Mouse (Mus musculus): Measurements from ENCODE around the gene Dynll2. TPM values are rescaled to one million over a fixed set of nuclear protein-coding genes. Genes with fewer than 3 reads are reported as not detected.

Gene Dynll2
- total and polyA plus RNA-seq, 2 experiments from 2014 or later = 56.8 to 72.1 TPM

GRCm38 (mm10) chr11:87972829-87973228 lies 14.5 kb downstream of the Dynll2 start:
- no peak overlapping the region for H3K4me2 ChIP-seq (ENCODE audit: low read depth, low read length, poor library complexity, severe bottlenecking)
- WGBS = 86% methylated on average over 6 of the region's 6 CpGs
- ATAC-seq (ENCODE audit: low FRiP score) (no peak), DNase-seq (ENCODE audit: low spot score) (no peak)
- H3K9me3 ChIP-seq (ENCODE audit: low read length) = no peaks in the 10 kb centered on the region
- no peak overlapping the region for H3K27ac ChIP-seq (ENCODE audit: low read depth, low read length)
- H3K36me3 ChIP-seq (ENCODE audit: insufficient read depth, low read length) = peaks cover 8% of the 10 kb centered on the region
- H3K4me3 ChIP-seq (ENCODE audit: low read depth, low read length) = no peak overlapping the region
- no peaks in the 10 kb centered on the region for H3K27me3 ChIP-seq (ENCODE audit: insufficient read depth, low read length)
- no peaks in the 10 kb centered on the region for H3K4me1 ChIP-seq (ENCODE audit: insufficient read depth, low read length)
- no peak for TF ChIP-seq CTCF (IDR thresholded peaks at IDR 0.05)
- no peak overlapping the region for H3K9ac ChIP-seq (replicated peaks; ENCODE audit: low read length, poor library complexity, severe bottlenecking)

DNA sequence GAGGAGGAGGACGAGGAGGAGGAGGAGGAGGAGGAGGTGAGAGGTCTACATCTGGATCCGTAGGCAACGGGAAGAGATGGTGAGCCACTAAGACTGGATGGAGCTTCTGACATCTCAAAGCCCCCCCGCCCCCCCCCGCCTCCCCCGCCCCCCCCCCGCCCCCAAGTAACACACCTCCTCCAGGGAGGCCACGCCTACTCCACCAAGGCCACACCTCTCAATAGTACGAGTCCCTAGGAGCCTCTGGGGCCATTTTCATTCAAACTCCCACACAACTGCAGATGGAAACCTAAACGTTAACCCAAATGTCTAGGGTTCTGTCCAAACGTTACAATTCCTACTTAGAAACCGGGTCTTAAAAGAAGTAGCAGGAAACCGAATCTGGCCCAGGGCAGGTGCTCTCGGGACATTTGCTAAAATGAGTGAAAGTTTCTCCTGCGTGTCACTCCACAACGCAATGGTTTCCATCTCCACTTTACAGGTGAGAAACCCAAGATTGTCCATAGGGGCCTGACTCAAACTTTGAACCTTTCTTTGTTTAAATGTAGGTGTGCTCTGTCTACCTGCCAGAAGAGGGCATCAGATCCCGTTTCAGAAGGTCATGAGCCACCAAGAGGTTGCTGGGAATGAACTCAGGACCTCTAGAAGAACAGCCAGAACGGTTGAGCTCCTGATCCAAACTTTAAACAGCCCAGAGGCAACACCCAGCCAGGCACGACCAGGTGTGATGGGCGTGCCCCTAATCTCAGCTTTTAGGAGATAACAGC lies 18.8 kb downstream of the Dynll2 start:
- Histone ChIP-seq H3K4me1 (ENCODE audit: insufficient read depth, low read length) (no peaks in the 10 kb centered on the region), H3K27ac (ENCODE audit: low read depth, low read length) (no peak overlapping the region), H3K9ac (replicated peaks; ENCODE audit: low read length, poor library complexity, severe bottlenecking) (no peak overlapping the region), H3K4me2 (ENCODE audit: low read depth, low read length, poor library complexity, severe bottlenecking) (peak overlapping the region; percentile 40), H3K36me3 (ENCODE audit: insufficient read depth, low read length) (no peaks in the 10 kb centered on the region), H3K27me3 (ENCODE audit: insufficient read depth, low read length) (no peaks in the 10 kb centered on the region), H3K9me3 (ENCODE audit: low read length) (no peaks in the 10 kb centered on the region), H3K4me3 (ENCODE audit: low read depth, low read length) (no peak overlapping the region)
- peak; percentile 49 for TF ChIP-seq CTCF (IDR thresholded peaks at IDR 0.05)
- WGBS = 20% methylated on average over 19 of the region's 20 CpGs
- DNase-seq (ENCODE audit: low spot score) (no peak), ATAC-seq (ENCODE audit: low FRiP score) (no peak)

DNA sequence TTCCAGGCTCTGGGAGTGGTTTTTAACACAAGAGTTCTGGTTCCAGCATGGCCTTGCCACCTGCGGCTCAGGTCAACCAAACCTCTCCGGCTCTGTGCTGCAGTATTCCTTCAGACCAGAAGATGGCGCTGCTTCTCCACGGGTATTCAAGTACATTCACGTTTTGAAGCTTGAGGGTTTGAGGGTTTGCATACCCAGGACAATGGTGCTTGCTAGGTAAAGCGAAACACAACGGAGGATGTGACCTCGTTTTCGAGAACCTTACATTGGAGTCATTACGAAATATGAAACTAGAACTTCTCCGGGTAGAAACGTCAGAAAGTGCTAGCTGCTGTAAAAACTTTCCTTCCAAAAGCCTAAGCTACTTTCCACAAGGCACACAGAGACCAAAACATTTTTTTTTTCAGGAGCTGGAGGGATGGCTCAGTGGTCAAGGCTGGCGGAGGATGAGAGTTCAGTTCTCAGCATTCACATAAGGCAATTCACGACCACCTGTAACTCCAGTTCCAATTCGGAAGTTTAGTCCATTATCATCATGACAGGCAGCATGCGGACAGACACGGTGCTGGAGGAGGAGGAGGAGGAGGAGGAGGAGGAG lies 19.5 kb downstream of the Dynll2 start:
- H3K4me3 ChIP-seq (ENCODE audit: low read depth, low read length) = 0 out of 2 replicates have a peak overlapping the region, but pooled peaks have one; percentile 17
- H3K36me3 ChIP-seq (ENCODE audit: insufficient read depth, low read length) = no peaks in the 10 kb centered on the region
- H3K9ac ChIP-seq (replicated peaks; ENCODE audit: low read length, poor library complexity, severe bottlenecking) = 0 out of 2 replicates have a peak overlapping the region, but pooled peaks have one; percentile 19
- ATAC-seq (ENCODE audit: low FRiP score) (no peak), DNase-seq (ENCODE audit: low spot score) (peak; percentile 84)
- no peaks in the 10 kb centered on the region for H3K9me3 ChIP-seq (ENCODE audit: low read length)
- H3K27ac ChIP-seq (ENCODE audit: low read depth, low read length) = no peak overlapping the region
- no peaks in the 10 kb centered on the region for H3K27me3 ChIP-seq (ENCODE audit: insufficient read depth, low read length)
- peak overlapping the region; percentile 40 for H3K4me2 ChIP-seq (ENCODE audit: low read depth, low read length, poor library complexity, severe bottlenecking)
- 2% methylated on average over 16 of the region's 17 CpGs for WGBS
- peak; percentile 98 for TF ChIP-seq CTCF (IDR thresholded peaks at IDR 0.05)
- no peaks in the 10 kb centered on the region for H3K4me1 ChIP-seq (ENCODE audit: insufficient read depth, low read length)

- H3K4me3 ChIP-seq (ENCODE audit: low read depth, low read length) = no peak overlapping the region
- H3K4me2 ChIP-seq (ENCODE audit: low read depth, low read length, poor library complexity, severe bottlenecking) = no peak overlapping the region
- DNase-seq (ENCODE audit: low spot score) (peak; percentile 20), ATAC-seq (ENCODE audit: low FRiP score) (no peak)
- no peak overlapping the region for H3K9ac ChIP-seq (replicated peaks; ENCODE audit: low read length, poor library complexity, severe bottlenecking)
- no peak overlapping the region for H3K27ac ChIP-seq (ENCODE audit: low read depth, low read length)
- H3K27me3 ChIP-seq (ENCODE audit: insufficient read depth, low read length) = no peaks in the 10 kb centered on the region
- H3K4me1 ChIP-seq (ENCODE audit: insufficient read depth, low read length) = no peaks in the 10 kb centered on the region
- H3K9me3 ChIP-seq (ENCODE audit: low read length) = no peaks in the 10 kb centered on the region
- no peak for TF ChIP-seq CTCF (IDR thresholded peaks at IDR 0.05)
- 46% methylated on average over 10 of the region's 10 CpGs for WGBS
- H3K36me3 ChIP-seq (ENCODE audit: insufficient read depth, low read length) = no peaks in the 10 kb centered on the region
These were observed 21.1 kb downstream of the Dynll2 start for GRCm38 (mm10) chr11:87966214-87966613.

- Histone ChIP-seq H3K27me3 (ENCODE audit: insufficient read depth, low read length) (no peaks in the 10 kb centered on the region), H3K4me3 (ENCODE audit: low read depth, low read length) (no peak overlapping the region), H3K4me2 (ENCODE audit: low read depth, low read length, poor library complexity, severe bottlenecking) (no peak overlapping the region), H3K9ac (replicated peaks; ENCODE audit: low read length, poor library complexity, severe bottlenecking) (no peak overlapping the region), H3K36me3 (ENCODE audit: insufficient read depth, low read length) (no peaks in the 10 kb centered on the region), H3K4me1 (ENCODE audit: insufficient read depth, low read length) (no peaks in the 10 kb centered on the region), H3K27ac (ENCODE audit: low read depth, low read length) (no peak overlapping the region), H3K9me3 (ENCODE audit: low read length) (no peaks in the 10 kb centered on the region)
- ATAC-seq (ENCODE audit: low FRiP score) = no peak
- DNase-seq (ENCODE audit: low spot score) = no peak
- WGBS = 51% methylated on average over 3 of the region's 3 CpGs
- no peak for TF ChIP-seq CTCF (IDR thresholded peaks at IDR 0.05)
These were observed 22.0 kb downstream of the Dynll2 start for GRCm38 (mm10) chr11:87965293-87965692.

- WGBS = 49% methylated on average over 7 of the region's 7 CpGs
- Histone ChIP-seq H3K4me3 (ENCODE audit: low read depth, low read length) (no peak overlapping the region), H3K36me3 (ENCODE audit: insufficient read depth, low read length) (no peaks in the 10 kb centered on the region), H3K9me3 (ENCODE audit: low read length) (no peaks in the 10 kb centered on the region), H3K27me3 (ENCODE audit: insufficient read depth, low read length) (no peaks in the 10 kb centered on the region), H3K4me2 (ENCODE audit: low read depth, low read length, poor library complexity, severe bottlenecking) (no peak overlapping the region), H3K27ac (ENCODE audit: low read depth, low read length) (no peak overlapping the region), H3K9ac (replicated peaks; ENCODE audit: low read length, poor library complexity, severe bottlenecking) (no peak overlapping the region), H3K4me1 (ENCODE audit: insufficient read depth, low read length) (no peaks in the 10 kb centered on the region)
- ATAC-seq (ENCODE audit: low FRiP score) (no peak), DNase-seq (ENCODE audit: low spot score) (no peak)
- no peak for TF ChIP-seq CTCF (IDR thresholded peaks at IDR 0.05)
These were observed 30.3 kb downstream of the Dynll2 start for GRCm38 (mm10) chr11:87957066-87957465.
